Mouse (Mus musculus): ENCODE data around the gene Slc12a9. TPM values are rescaled to one million over a fixed set of nuclear protein-coding genes. Genes with fewer than 3 reads are reported as not detected.

Slc12a9 gene
- polyA plus RNA-seq (2021; fragmentation: Nextera tagmentation), result 5.0 and 5.7 TPM in 2 replicates
- long read RNA-seq, experiment 1, transcript Slc12a9-201 (14 exons, 3,330 nt), result major isoform, 11 of 20 reads
- long read RNA-seq, experiment 1, partial matches to known transcripts, result 9 of 20 reads
- long read RNA-seq, experiment 1, other reads (novel, unspliced or antisense), result 0 of 20 reads
- long read RNA-seq, experiment 2, transcript Slc12a9-201 (14 exons, 3,330 nt), result major isoform, 60 of 73 reads
- long read RNA-seq, experiment 2, partial matches to known transcripts, result 9 of 73 reads
- long read RNA-seq, experiment 2, other reads (novel, unspliced or antisense), result 1 of 73 reads

GRCm38 (mm10) chr5:137333512-137334174 is at the start of gene Slc12a9:
Gene Slc12a9, minus strand, starts transcription at chr5:137333597.

GRCm38 (mm10) chr5:137349384-137350204 is 16.2 kb upstream of the Slc12a9 start, which contains the start of gene Ephb4:
Gene Ephb4, plus strand, starts transcription at chr5:137350109.

DNA sequence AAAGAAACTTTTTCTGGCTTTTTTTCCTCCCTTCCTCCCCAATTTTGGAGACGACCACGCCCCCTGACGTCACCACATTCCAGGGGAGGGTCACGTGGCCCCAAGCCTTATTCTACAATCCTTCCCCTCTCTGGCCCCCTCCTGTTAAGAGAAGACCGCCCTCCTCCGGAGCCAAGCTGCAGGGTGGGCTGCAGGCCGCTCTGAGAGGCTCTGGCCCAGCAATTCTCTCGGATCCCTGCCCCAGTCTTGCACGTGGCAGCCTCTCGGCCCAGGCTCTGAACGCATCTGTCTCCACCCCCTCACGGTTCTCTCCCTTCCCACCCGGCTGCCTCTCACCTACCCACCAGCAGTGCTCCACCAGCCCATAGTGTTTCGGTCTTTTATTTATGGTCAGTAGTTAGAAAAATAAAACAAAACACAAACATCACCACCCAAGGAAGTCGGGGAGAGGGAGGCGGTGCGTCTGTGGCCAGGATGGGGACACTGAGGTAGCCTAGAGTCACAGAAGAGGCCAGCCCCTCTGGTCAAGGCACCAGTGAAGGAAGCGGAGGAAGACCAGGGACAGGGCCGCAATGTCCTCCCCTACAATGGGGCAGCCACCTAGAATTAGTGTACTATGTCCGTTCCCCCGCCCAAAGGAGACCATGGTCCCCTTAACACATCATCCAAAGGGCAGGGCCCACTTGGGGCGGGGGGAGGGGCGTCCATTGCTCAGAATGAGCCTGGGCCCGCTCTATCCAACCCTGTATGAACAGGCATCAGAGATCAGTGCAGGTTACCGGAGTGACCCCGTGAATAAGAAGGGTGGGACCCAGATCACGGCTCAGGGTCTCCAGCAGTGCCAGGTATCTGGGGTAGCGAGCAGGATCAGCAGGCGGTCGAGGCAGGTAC is 19.0 kb downstream of the Slc12a9 start, which contains the start of gene Trip6:
Gene Trip6 (minus strand): TSS at position 212 of the 891 bp plus-strand sequence.

DNA sequence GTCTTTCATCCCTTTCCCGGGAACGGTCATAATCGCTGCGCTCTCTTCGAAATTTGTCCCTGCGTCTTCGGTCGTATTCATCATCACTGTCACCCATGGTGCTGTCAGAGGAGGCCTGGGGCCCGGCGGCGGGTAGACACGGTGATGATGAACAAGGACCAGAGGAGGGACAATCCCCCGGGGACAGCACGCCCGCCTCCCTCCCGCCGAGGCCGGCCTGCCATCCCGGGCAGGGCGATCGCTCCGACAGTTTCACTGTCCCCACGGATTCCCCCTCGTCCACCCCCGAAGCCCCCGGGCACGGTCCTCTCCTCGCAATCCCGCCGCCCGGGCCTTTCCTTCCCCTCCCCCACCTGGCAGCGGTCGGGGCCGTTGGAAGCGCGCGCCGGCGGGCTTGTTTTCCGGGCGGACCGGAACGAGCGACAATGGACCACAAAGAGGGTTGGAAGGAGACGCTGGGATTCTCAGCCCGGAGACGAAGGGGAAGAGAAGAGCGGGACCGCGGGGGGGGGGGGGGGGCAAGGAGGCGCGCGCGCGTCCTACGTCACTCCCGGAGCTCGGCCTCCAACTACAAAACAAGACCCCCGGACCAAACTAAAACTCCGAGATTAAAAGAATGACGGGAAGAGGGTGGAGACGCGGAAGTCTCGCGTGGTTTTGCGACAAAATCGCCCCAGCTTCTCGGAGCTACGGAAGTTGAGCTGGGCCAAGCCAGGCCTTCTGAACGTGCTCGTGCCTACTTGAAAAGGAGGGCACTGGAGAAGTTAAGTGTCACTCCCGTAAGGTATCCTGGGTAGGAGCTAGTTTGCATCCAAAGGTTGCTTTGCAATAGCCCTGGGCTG is 26.1 kb downstream of the Slc12a9 start, which contains the start of gene Srrt:
Gene Srrt (minus strand): TSS at position 604 of the 842 bp plus-strand sequence.

GRCm38 (mm10) chr5:137293839-137294743 is 39.3 kb downstream of the Slc12a9 start, which contains the start of gene Ufsp1:
Gene Ufsp1, plus strand, starts transcription at chr5:137294629.

GRCm38 (mm10) chr5:137287032-137287952 is 46.1 kb downstream of the Slc12a9 start, which contains the start of gene Ache:
Gene Ache, plus strand, starts transcription at chr5:137287519.

Small RNA genes lying within 50 kb of the gene (microRNA-seq; reads per million reads assigned to microRNA genes)
- gene Mir7036 (2.1 reads per million, percentile 3 among the genes with 10 or more reads in this experiment), gene Mir8116 (not detected)

Other genes starting within 250 kb of the Slc12a9 start
- 1.9 and 2.0 TPM in 2 replicates for gene Trim56, start 217.4 kb downstream of the Slc12a9 start, polyA plus RNA-seq (2021; fragmentation: Nextera tagmentation)
- gene Muc3, start 184.3 kb downstream of the Slc12a9 start, polyA plus RNA-seq (2021; fragmentation: Nextera tagmentation), result not detected in 2 replicates
- 0.21 and 0.26 TPM in 2 replicates for gene Muc3a, start 121.2 kb downstream of the Slc12a9 start, polyA plus RNA-seq (2021; fragmentation: Nextera tagmentation)
- gene Ache, start 46.1 kb downstream of the Slc12a9 start, polyA plus RNA-seq (2021; fragmentation: Nextera tagmentation), result 38.1 and 39.5 TPM in 2 replicates
- 13.6 and 13.9 TPM in 2 replicates for gene Ufsp1, start 39.0 kb downstream of the Slc12a9 start, polyA plus RNA-seq (2021; fragmentation: Nextera tagmentation)
- 17.5 and 19.5 TPM in 2 replicates for gene Srrt, start 25.9 kb downstream of the Slc12a9 start, polyA plus RNA-seq (2021; fragmentation: Nextera tagmentation)
- gene Trip6, start 19.2 kb downstream of the Slc12a9 start, polyA plus RNA-seq (2021; fragmentation: Nextera tagmentation), result 4.1 and 4.5 TPM in 2 replicates
- 1.3 TPM in 2 replicates for gene Ephb4, start 16.5 kb upstream of the Slc12a9 start, polyA plus RNA-seq (2021; fragmentation: Nextera tagmentation)
- 0.10 and 0.13 TPM in 2 replicates for gene Zan, start 143.5 kb upstream of the Slc12a9 start, polyA plus RNA-seq (2021; fragmentation: Nextera tagmentation)
- 89.7 and 94.7 TPM in 2 replicates for gene Pop7, start 168.9 kb upstream of the Slc12a9 start, polyA plus RNA-seq (2021; fragmentation: Nextera tagmentation)
- gene Gigyf1, start 185.0 kb upstream of the Slc12a9 start, polyA plus RNA-seq (2021; fragmentation: Nextera tagmentation), result 2.6 and 2.9 TPM in 2 replicates
- not detected in 2 replicates for gene Epo, start 199.6 kb upstream of the Slc12a9 start, polyA plus RNA-seq (2021; fragmentation: Nextera tagmentation)
- gene Gnb2, start 199.9 kb upstream of the Slc12a9 start, polyA plus RNA-seq (2021; fragmentation: Nextera tagmentation), result 97.9 and 121 TPM in 2 replicates
- gene Actl6b, start 219.9 kb upstream of the Slc12a9 start, polyA plus RNA-seq (2021; fragmentation: Nextera tagmentation), result 83.5 and 108 TPM in 2 replicates
- 5.8 and 6.8 TPM in 2 replicates for gene Tfr2, start 236.2 kb upstream of the Slc12a9 start, polyA plus RNA-seq (2021; fragmentation: Nextera tagmentation)

Measured in layer of hippocampus, adult 6 months (tissue).